Mouse (Mus musculus): Measurements from ENCODE around the gene As3mt. TPM values are rescaled to one million over a fixed set of nuclear protein-coding genes. Genes with fewer than 3 reads are reported as not detected.
"Not testable (repeated sequence)": the region's sequence is repeated elsewhere in the genome, so short reads cannot be mapped to it uniquely, and the experiment has no call there.

Gene As3mt
- polyA plus RNA-seq, 1 experiment: 43.7 TPM

GRCm38 (mm10) chr19:46764763-46765117 is 57.5 kb downstream of the As3mt start:
- 63% methylated on average over 9 of the region's 9 CpGs for WGBS
- no peak for TF ChIP-seq POLR2A (IDR thresholded peaks at IDR 0.05; ENCODE audit: low read depth, low read length)
- no peak for TF ChIP-seq CTCF (conservative IDR thresholded peaks at IDR 0.05; ENCODE audit: insufficient read depth, insufficient read length, low read depth, low read length)
- H3K4me3 ChIP-seq (ENCODE audit: insufficient read depth, low read depth, low read length): peak overlapping the region; percentile 40

GRCm38 (mm10) chr19:46766125-46766524 is 58.9 kb downstream of the As3mt start:
- Histone ChIP-seq H3K27ac (ENCODE audit: insufficient read depth, low read depth, low read length) (no peak overlapping the region), H3K27me3 (replicated peaks; ENCODE audit: control insufficient read depth, insufficient read depth, low read length) (no peaks in the 10 kb centered on the region), H3K36me3 (ENCODE audit: control insufficient read depth, insufficient read depth, low read length) (no peaks in the 10 kb centered on the region), H3K4me3 (ENCODE audit: insufficient read depth, low read depth, low read length) (no peak overlapping the region), H3K4me1 (ENCODE audit: control insufficient read depth, insufficient read depth, low read length) (peaks cover 23% of the 10 kb centered on the region; the same call in 1 of the 2 replicates)
- whole genome bisulfite sequencing: 47% methylated on average over 5 of the region's 5 CpGs
- no peak for TF ChIP-seq CTCF (conservative IDR thresholded peaks at IDR 0.05; ENCODE audit: insufficient read depth, insufficient read length, low read depth, low read length)
- TF ChIP-seq POLR2A (IDR thresholded peaks at IDR 0.05; ENCODE audit: low read depth, low read length): no peak
- no peak for DNase-seq

More at GRCm38 (mm10) chr19:46764763-46765117, 57.5 kb downstream of the As3mt start:
- no peak for DNase-seq
- Histone ChIP-seq H3K27me3 (replicated peaks; ENCODE audit: control insufficient read depth, insufficient read depth, low read length) (no peaks in the 10 kb centered on the region), H3K36me3 (ENCODE audit: control insufficient read depth, insufficient read depth, low read length) (no peaks in the 10 kb centered on the region), H3K27ac (ENCODE audit: insufficient read depth, low read depth, low read length) (no peak overlapping the region), H3K4me1 (ENCODE audit: control insufficient read depth, insufficient read depth, low read length) (peaks cover 21% of the 10 kb centered on the region; the same call in 1 of the 2 replicates)

- Histone ChIP-seq H3K4me3 (ENCODE audit: insufficient read depth, low read depth, low read length) (no peak overlapping the region), H3K27me3 (replicated peaks; ENCODE audit: control insufficient read depth, insufficient read depth, low read length) (no peaks in the 10 kb centered on the region), H3K36me3 (ENCODE audit: control insufficient read depth, insufficient read depth, low read length) (no peaks in the 10 kb centered on the region), H3K27ac (ENCODE audit: insufficient read depth, low read depth, low read length) (no peak overlapping the region), H3K4me1 (ENCODE audit: control insufficient read depth, insufficient read depth, low read length) (peaks cover 13% of the 10 kb centered on the region; the same call in 1 of the 2 replicates)
- WGBS: 72% methylated on average over 11 of the region's 11 CpGs
- DNase-seq: no peak
- TF ChIP-seq CTCF (conservative IDR thresholded peaks at IDR 0.05; ENCODE audit: insufficient read depth, insufficient read length, low read depth, low read length) (no peak), POLR2A (IDR thresholded peaks at IDR 0.05; ENCODE audit: low read depth, low read length) (no peak)
Observed at GRCm38 (mm10) chr19:46769759-46770158, 62.5 kb downstream of the As3mt start.

GRCm38 (mm10) chr19:46771801-46772200 is 64.5 kb downstream of the As3mt start:
- no peak for TF ChIP-seq POLR2A (IDR thresholded peaks at IDR 0.05; ENCODE audit: low read depth, low read length)
- TF ChIP-seq CTCF (conservative IDR thresholded peaks at IDR 0.05; ENCODE audit: insufficient read depth, insufficient read length, low read depth, low read length): no peak
- peaks cover 11% of the 10 kb centered on the region; the same call in 1 of the 2 replicates for H3K4me1 ChIP-seq (ENCODE audit: control insufficient read depth, insufficient read depth, low read length)
- H3K27me3 ChIP-seq (replicated peaks; ENCODE audit: control insufficient read depth, insufficient read depth, low read length): no peaks in the 10 kb centered on the region
- DNase-seq: no peak
- no peaks in the 10 kb centered on the region for H3K36me3 ChIP-seq (ENCODE audit: control insufficient read depth, insufficient read depth, low read length)
- 63% methylated on average over 6 of the region's 6 CpGs for WGBS
- no peak overlapping the region for H3K27ac ChIP-seq (ENCODE audit: insufficient read depth, low read depth, low read length)
- H3K4me3 ChIP-seq (ENCODE audit: insufficient read depth, low read depth, low read length): no peak overlapping the region

DNA sequence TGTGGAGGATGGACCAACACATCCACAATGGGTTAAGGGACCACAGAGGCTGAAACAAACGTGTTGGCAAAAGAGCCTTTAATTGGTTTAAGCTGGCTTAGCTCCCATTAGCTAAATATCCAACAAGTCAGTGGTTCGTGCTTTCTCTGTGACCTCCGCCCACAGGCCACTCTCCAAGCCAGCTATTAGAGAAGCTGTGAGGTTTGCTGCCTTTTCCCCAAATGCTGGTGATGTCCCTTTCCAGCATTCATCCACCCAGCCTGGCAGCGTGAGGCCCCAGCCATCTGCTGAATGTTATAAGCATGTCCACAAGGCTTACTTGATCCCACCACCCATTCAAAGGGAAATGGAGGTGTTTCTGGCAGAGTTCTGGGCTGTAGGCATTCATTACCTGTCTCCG is 69.1 kb downstream of the As3mt start:
- no peak for DNase-seq
- Histone ChIP-seq H3K27me3 (replicated peaks; ENCODE audit: control insufficient read depth, insufficient read depth, low read length) (no peaks in the 10 kb centered on the region), H3K4me3 (ENCODE audit: insufficient read depth, low read depth, low read length) (no peak overlapping the region), H3K27ac (ENCODE audit: insufficient read depth, low read depth, low read length) (no peak overlapping the region), H3K36me3 (ENCODE audit: control insufficient read depth, insufficient read depth, low read length) (no peaks in the 10 kb centered on the region), H3K4me1 (ENCODE audit: control insufficient read depth, insufficient read depth, low read length) (peaks cover 5% of the 10 kb centered on the region; the same call in 1 of the 2 replicates)
- TF ChIP-seq POLR2A (IDR thresholded peaks at IDR 0.05; ENCODE audit: low read depth, low read length): no peak
- no peak for TF ChIP-seq CTCF (conservative IDR thresholded peaks at IDR 0.05; ENCODE audit: insufficient read depth, insufficient read length, low read depth, low read length)
- 66% methylated on average over 5 of the region's 5 CpGs for WGBS

- no peaks in the 10 kb centered on the region for H3K27me3 ChIP-seq (replicated peaks; ENCODE audit: control insufficient read depth, insufficient read depth, low read length)
- no peak for DNase-seq
- 85% methylated on average over 3 of the region's 3 CpGs for WGBS
- H3K4me3 ChIP-seq (ENCODE audit: insufficient read depth, low read depth, low read length): no peak overlapping the region
- no peak for TF ChIP-seq CTCF (conservative IDR thresholded peaks at IDR 0.05; ENCODE audit: insufficient read depth, insufficient read length, low read depth, low read length)
- no peak for TF ChIP-seq POLR2A (IDR thresholded peaks at IDR 0.05; ENCODE audit: low read depth, low read length)
- no peak overlapping the region for H3K27ac ChIP-seq (ENCODE audit: insufficient read depth, low read depth, low read length)
- no peaks in the 10 kb centered on the region for H3K36me3 ChIP-seq (ENCODE audit: control insufficient read depth, insufficient read depth, low read length)
- H3K4me1 ChIP-seq (ENCODE audit: control insufficient read depth, insufficient read depth, low read length): peaks cover 2% of the 10 kb centered on the region; the same call in 1 of the 2 replicates
Observed at GRCm38 (mm10) chr19:46776850-46777249, 69.6 kb downstream of the As3mt start.

DNA sequence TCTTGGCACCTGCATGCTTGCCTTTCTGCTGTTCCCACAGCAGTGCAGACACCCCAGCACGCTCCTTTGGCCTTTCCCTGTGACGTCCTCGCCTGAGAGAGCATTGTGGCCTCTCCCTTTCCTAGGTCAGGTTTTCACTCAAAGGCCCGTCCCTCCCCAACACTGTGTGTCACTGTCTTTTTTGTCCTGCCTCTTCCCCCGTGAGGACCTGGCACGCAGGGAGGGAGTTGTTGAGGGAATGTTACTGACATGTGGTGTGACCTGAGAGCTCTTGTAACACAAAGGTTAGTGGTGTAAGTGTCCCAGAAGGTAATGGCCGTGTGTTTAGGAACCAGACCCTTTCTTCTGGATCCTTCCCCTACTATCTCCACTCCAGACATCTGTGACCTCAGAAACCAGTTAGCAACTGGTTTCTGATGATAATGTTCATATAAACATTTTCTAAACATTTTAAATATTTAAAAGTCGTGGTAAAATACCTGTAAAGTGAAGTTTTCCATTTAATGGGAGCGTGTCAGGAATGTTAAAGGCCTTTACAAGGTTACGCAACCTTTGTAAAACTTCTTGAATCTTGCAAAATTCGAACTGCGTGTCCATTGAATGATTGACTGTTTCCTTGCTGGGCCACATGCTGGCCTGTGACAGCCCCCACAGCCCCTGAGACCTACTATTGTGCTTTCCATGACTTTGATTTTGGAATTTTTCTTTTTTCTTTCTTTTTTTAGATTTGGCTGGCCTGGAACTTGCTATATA is 70.8 kb downstream of the As3mt start:
- H3K27ac ChIP-seq (ENCODE audit: insufficient read depth, low read depth, low read length): no peak overlapping the region
- TF ChIP-seq CTCF (conservative IDR thresholded peaks at IDR 0.05; ENCODE audit: insufficient read depth, insufficient read length, low read depth, low read length) (no peak), POLR2A (IDR thresholded peaks at IDR 0.05; ENCODE audit: low read depth, low read length) (no peak)

GRCm38 (mm10) chr19:46779130-46779529 is 71.9 kb downstream of the As3mt start:
- not testable (repeated sequence) for H3K27me3 ChIP-seq (replicated peaks; ENCODE audit: control insufficient read depth, insufficient read depth, low read length); H3K4me1 ChIP-seq (ENCODE audit: control insufficient read depth, insufficient read depth, low read length); H3K4me3 ChIP-seq (ENCODE audit: insufficient read depth, low read depth, low read length); H3K27ac ChIP-seq (ENCODE audit: insufficient read depth, low read depth, low read length); DNase-seq; H3K36me3 ChIP-seq (ENCODE audit: control insufficient read depth, insufficient read depth, low read length)
- 95% methylated on average over 1 of the region's 1 CpGs for WGBS

More for the DNA sequence above, 70.8 kb downstream of the As3mt start:
- no peaks in the 10 kb centered on the region for H3K4me1 ChIP-seq (ENCODE audit: control insufficient read depth, insufficient read depth, low read length)
- no peaks in the 10 kb centered on the region for H3K36me3 ChIP-seq (ENCODE audit: control insufficient read depth, insufficient read depth, low read length)
- WGBS: 73% methylated on average over 12 of the region's 12 CpGs
- DNase-seq: no peak
- no peaks in the 10 kb centered on the region for H3K27me3 ChIP-seq (replicated peaks; ENCODE audit: control insufficient read depth, insufficient read depth, low read length)
- H3K4me3 ChIP-seq (ENCODE audit: insufficient read depth, low read depth, low read length): no peak overlapping the region

All from kidney, adult 2 months (tissue).